Mouse (Mus musculus): Measurements from ENCODE around the gene Rfx2.

- TF ChIP-seq TCF12 (IDR thresholded peaks at IDR 0.05; ENCODE audit: insufficient read depth, poor library complexity, severe bottlenecking): no peak
- no peak for TF ChIP-seq POLR2A (IDR thresholded peaks at IDR 0.05; ENCODE audit: insufficient read length, low read depth)
- TF ChIP-seq MYOD1 (IDR thresholded peaks at IDR 0.05; ENCODE audit: control insufficient read depth in 1 of 3, insufficient read length in 2 of 3, low read depth in 2 of 3): no peak
Measured at GRCm38 (mm10) chr17:56819032-56819545, 11.7 kb downstream of the Rfx2 start.

All from myocyte (in vitro differentiated cells).